Mouse (Mus musculus) lung, adult 2 months (tissue): Measurements from ENCODE around the gene Nmnat2.

Source experiments
- CTCF ChIP-seq: fragments of 200-500 bp; IDR thresholded peaks from 2 replicates; pipeline ENCODE4 v1.5.1; 2011; ENCODE audit warnings: mild to moderate bottlenecking, low read length, control low read depth; ENCODE audit not compliant: insufficient read depth
- POLR2A ChIP-seq: fragments of 200-500 bp; IDR thresholded peaks from 2 replicates; pipeline ENCODE4 v1.6.1; 2011; ENCODE audit warnings: low read depth, mild to moderate bottlenecking, control low read depth, low read length, borderline replicate concordance; ENCODE audit errors: extremely low read depth

DNA sequence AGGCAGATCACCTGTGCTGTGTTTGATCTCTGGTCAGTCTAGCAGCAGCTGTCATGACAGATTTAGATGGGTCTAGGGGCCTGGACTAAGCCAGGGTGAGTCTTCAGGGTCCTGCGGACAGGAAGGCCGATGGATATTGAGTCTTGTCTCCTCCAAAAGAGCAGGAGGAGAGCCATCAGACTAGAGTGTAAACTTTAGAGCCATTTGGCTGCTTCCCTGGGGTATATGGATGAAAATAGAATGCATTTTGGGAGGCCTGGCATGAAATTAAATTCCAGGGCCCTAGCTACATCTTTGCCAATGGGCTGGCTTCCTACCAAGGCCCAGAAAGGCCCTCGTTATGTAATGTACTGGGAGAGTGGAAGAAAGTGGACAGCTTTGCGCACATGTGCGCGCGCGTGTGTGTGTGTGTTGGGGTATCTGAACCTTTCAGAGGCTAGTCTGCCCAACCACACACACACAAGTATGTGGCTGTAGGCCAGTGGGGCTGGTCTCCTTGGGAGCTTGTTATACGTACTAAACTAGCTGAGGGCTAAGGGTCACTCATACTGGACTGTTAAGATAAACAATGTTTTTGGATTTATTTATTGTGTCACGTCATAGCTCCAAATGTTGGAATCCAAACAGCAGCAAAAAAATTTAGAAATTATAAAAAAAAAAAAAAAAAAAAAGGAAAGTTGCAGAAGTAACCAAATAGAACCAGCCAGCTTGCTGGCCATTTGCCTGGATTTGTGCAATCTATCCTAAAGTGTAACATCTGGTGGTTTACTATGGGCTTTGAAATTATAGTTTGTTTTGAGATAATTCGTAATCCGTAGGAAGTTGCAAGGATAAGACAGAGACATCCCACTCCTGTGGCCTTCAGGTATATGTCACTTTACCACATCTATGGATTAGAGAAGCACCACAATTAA is 110.9 kb downstream of the Nmnat2 start:
- TF ChIP-seq POLR2A (no peak), CTCF (no peak)
